Mouse (Mus musculus): Measurements from ENCODE around the gene Gm17018. TPM values are rescaled to one million over a fixed set of nuclear protein-coding genes. Genes with fewer than 3 reads are reported as not detected.

Gene Gm17018
- total RNA-seq, 4 experiments from 2014 or later = 34.3 to 43.0 (median 36.2) TPM

- DNase-seq = no peak
Measured at GRCm38 (mm10) chr19:45549128-45549915, 11.1 kb upstream of the Gm17018 start.

- no peak for DNase-seq
Measured at GRCm38 (mm10) chr19:45549948-45550347, 10.5 kb upstream of the Gm17018 start.

GRCm38 (mm10) chr19:45552187-45552586, 8.2 kb upstream of the Gm17018 start:
- DNase-seq = no peak

- DNase-seq = no peak
Measured at GRCm38 (mm10) chr19:45554136-45554535, 6.3 kb upstream of the Gm17018 start.

- DNase-seq = no peak
Measured at GRCm38 (mm10) chr19:45565925-45566715, 5.7 kb downstream of the Gm17018 start.

GRCm38 (mm10) chr19:45567367-45567766, 7.0 kb downstream of the Gm17018 start:
- DNase-seq = no peak

- DNase-seq = no peak
Measured at GRCm38 (mm10) chr19:45573033-45573432, 12.6 kb downstream of the Gm17018 start.

GRCm38 (mm10) chr19:45573861-45574267, 13.4 kb downstream of the Gm17018 start:
- DNase-seq = peak; percentile 48

GRCm38 (mm10) chr19:45574339-45574898, 14.0 kb downstream of the Gm17018 start:
- DNase-seq = no peak

- DNase-seq = no peak
Measured at GRCm38 (mm10) chr19:45574941-45575631, 14.7 kb downstream of the Gm17018 start.

- no peak for DNase-seq
Measured at GRCm38 (mm10) chr19:45575632-45576001, 15.2 kb downstream of the Gm17018 start.

- DNase-seq = no peak
Measured at GRCm38 (mm10) chr19:45577141-45577750, 16.8 kb downstream of the Gm17018 start.

GRCm38 (mm10) chr19:45578976-45579375, 18.6 kb downstream of the Gm17018 start:
- no peak for DNase-seq

- peak; percentile 41 for DNase-seq
Measured at GRCm38 (mm10) chr19:45579416-45579815, 19.0 kb downstream of the Gm17018 start.

- no peak for DNase-seq
Measured at GRCm38 (mm10) chr19:45580235-45580634, 19.8 kb downstream of the Gm17018 start.

GRCm38 (mm10) chr19:45581257-45581656, 20.8 kb downstream of the Gm17018 start:
- peak; percentile 24 for DNase-seq

GRCm38 (mm10) chr19:45582161-45582560, 21.7 kb downstream of the Gm17018 start:
- no peak for DNase-seq

GRCm38 (mm10) chr19:45583136-45583535, 22.7 kb downstream of the Gm17018 start:
- DNase-seq = peak; percentile 26

- DNase-seq = no peak
Measured at GRCm38 (mm10) chr19:45584856-45585620, 24.6 kb downstream of the Gm17018 start.

- no peak for DNase-seq
Measured at GRCm38 (mm10) chr19:45586850-45587249, 26.4 kb downstream of the Gm17018 start.

- no peak for DNase-seq
Measured at GRCm38 (mm10) chr19:45587509-45588292, 27.3 kb downstream of the Gm17018 start.
